Mouse (Mus musculus) forebrain, embryonic 12.5 days (tissue): Measurements from ENCODE around the gene Sox12. TPM values are rescaled to one million over a fixed set of nuclear protein-coding genes. Genes with fewer than 3 reads are reported as not detected.

Experiments
- ATAC-seq: fragments of 200-750 bp; cut with Nextera tagmentation; 2 replicates; pipeline ENCODE4 v1.8.0; 2017; ENCODE audit warnings: moderate TSS enrichment; ENCODE audit not compliant: low FRiP score
- H3K27ac ChIP-seq: fragments of 300-500 bp; sonication (generic); 2 replicates; pipeline ENCODE4 v1.5.1; 2016; ENCODE audit warnings: mild to moderate bottlenecking
- H3K27me3 ChIP-seq: fragments of 300-500 bp; sonication (generic); 2 replicates; pipeline ENCODE4 v1.6.1; 2016; ENCODE audit warnings: mild to moderate bottlenecking
- H3K36me3 ChIP-seq: fragments of 300-500 bp; sonication (generic); replicated peaks from 2 replicates; pipeline ENCODE4 v1.6.1; 2016; ENCODE audit warnings: mild to moderate bottlenecking
- H3K4me1 ChIP-seq: fragments of 300-500 bp; sonication (generic); 2 replicates; pipeline ENCODE4 v1.6.1; 2016
- H3K4me2 ChIP-seq: fragments of 300-500 bp; sonication (generic); 2 replicates; pipeline ENCODE4 v1.6.1; 2016; ENCODE audit warnings: mild to moderate bottlenecking, moderate library complexity
- H3K4me3 ChIP-seq: fragments of 300-500 bp; sonication (generic); replicated peaks from 2 replicates; pipeline ENCODE4 v1.5.1; 2016; ENCODE audit warnings: mild to moderate bottlenecking
- H3K9ac ChIP-seq: fragments of 300-500 bp; sonication (generic); 2 replicates; pipeline ENCODE4 v1.6.1; 2016; ENCODE audit warnings: mild to moderate bottlenecking
- H3K9me3 ChIP-seq: fragments of 300-500 bp; sonication (generic); 2 replicates; pipeline ENCODE4 v1.6.1; 2016
- WGBS: fragments of 180-500 bp; shearing (Covaris S2); methylation state at CpG from one replicate; pipeline ENCODE4 v1.1.7; 2016; 5-methylcytosine and 5-hydroxymethylcytosine counted together
- polyA plus RNA-seq: library from polyadenylated mRNA; unstranded; fragments of >200 nt; fragmentation: Nextera tagmentation; extraction: Ambion mirVana; gene quantifications from 2 replicates; pipeline ENCODE4 v1.2.1, GENCODE M21; 2016

The Sox12 gene
- polyA plus RNA-seq, 1 experiment from 2014 or later: 19.3 TPM

- Histone ChIP-seq H3K4me1 (peaks cover 16% of the 10 kb centered on the region), H3K27me3 (peaks cover 28% of the 10 kb centered on the region), H3K36me3 (no peaks in the 10 kb centered on the region), H3K9ac (no peak overlapping the region), H3K9me3 (no peaks in the 10 kb centered on the region), H3K4me2 (no peak overlapping the region), H3K27ac (no peak overlapping the region), H3K4me3 (no peak overlapping the region)
- 43% methylated on average over 9 of the region's 9 CpGs for WGBS
- ATAC-seq: no peak
Measured at GRCm38 (mm10) chr2:152346776-152347465, 50.9 kb downstream of the Sox12 start.

GRCm38 (mm10) chr2:152345393-152345792 lies 52.5 kb downstream of the Sox12 start:
- H3K4me3 ChIP-seq: no peak overlapping the region
- no peaks in the 10 kb centered on the region for H3K9me3 ChIP-seq
- no peak for ATAC-seq
- H3K36me3 ChIP-seq: no peaks in the 10 kb centered on the region
- H3K27ac ChIP-seq: no peak overlapping the region
- H3K4me2 ChIP-seq: no peak overlapping the region
- WGBS: 60% methylated on average over 6 of the region's 6 CpGs
- H3K4me1 ChIP-seq: peaks cover 16% of the 10 kb centered on the region
- no peak overlapping the region for H3K9ac ChIP-seq
- H3K27me3 ChIP-seq: peaks cover 31% of the 10 kb centered on the region

GRCm38 (mm10) chr2:152344909-152345308 lies 53.0 kb downstream of the Sox12 start:
- no peak overlapping the region for H3K4me3 ChIP-seq
- no peak overlapping the region for H3K27ac ChIP-seq
- WGBS: 61% methylated on average over 5 of the region's 5 CpGs
- no peak overlapping the region for H3K4me2 ChIP-seq
- ATAC-seq: no peak
- peaks cover 16% of the 10 kb centered on the region for H3K4me1 ChIP-seq
- H3K9me3 ChIP-seq: no peaks in the 10 kb centered on the region
- H3K36me3 ChIP-seq: no peaks in the 10 kb centered on the region
- no peak overlapping the region for H3K9ac ChIP-seq
- H3K27me3 ChIP-seq: peaks cover 31% of the 10 kb centered on the region

DNA sequence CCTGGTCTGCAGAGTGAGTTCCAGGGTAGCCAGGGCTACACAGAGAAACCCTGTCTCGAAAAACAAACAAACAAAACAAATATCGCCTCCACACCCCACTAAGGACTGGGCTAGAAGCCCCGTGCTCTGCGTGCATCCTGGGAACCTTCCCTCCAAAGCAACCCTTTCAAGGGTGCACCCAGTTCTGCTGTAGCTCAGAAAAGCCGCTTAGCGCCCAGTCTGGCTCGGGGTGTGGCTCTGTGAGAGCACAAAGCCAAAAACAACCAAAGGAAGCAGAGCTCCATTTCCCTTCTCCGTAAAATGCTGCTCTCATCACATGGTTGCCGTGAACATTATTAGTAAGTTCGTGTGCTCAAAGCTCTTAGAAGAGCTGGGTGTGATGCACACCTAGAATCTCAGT lies 53.5 kb downstream of the Sox12 start:
- H3K4me1 ChIP-seq: peaks cover 16% of the 10 kb centered on the region
- peak overlapping the region; percentile 53 for H3K4me3 ChIP-seq
- H3K9ac ChIP-seq: peak overlapping the region; percentile 61
- H3K27ac ChIP-seq: no peak overlapping the region
- no peaks in the 10 kb centered on the region for H3K36me3 ChIP-seq
- 14% methylated on average over 10 of the region's 10 CpGs for WGBS
- peak overlapping the region; percentile 90 for H3K4me2 ChIP-seq
- no peaks in the 10 kb centered on the region for H3K9me3 ChIP-seq
- peak; percentile 24 for ATAC-seq
- H3K27me3 ChIP-seq: peaks cover 31% of the 10 kb centered on the region

Other genes starting within 250 kb of the Sox12 start
- gene Csnk2a1, start 171.2 kb downstream of the Sox12 start, polyA plus RNA-seq: 101 and 104 TPM in 2 replicates
- 32.3 and 34.8 TPM in 2 replicates for gene Tbc1d20, start 104.2 kb downstream of the Sox12 start, polyA plus RNA-seq
- 93.1 and 98.4 TPM in 2 replicates for gene Rbck1, start 65.4 kb downstream of the Sox12 start, polyA plus RNA-seq
- gene Trib3, start 54.0 kb downstream of the Sox12 start, polyA plus RNA-seq: 1.6 and 2.8 TPM in 2 replicates
- 11.1 and 12.4 TPM in 2 replicates for gene Nrsn2, start 21.4 kb downstream of the Sox12 start, polyA plus RNA-seq
- gene Zcchc3, start 17.0 kb upstream of the Sox12 start, polyA plus RNA-seq: 55.2 and 55.9 TPM in 2 replicates
- gene 6820408C15Rik, start 17.5 kb upstream of the Sox12 start, polyA plus RNA-seq: 1.2 and 1.7 TPM in 2 replicates
- gene Defb23, start 66.6 kb upstream of the Sox12 start, polyA plus RNA-seq: not detected in 2 replicates
- gene Defb20, start 79.0 kb upstream of the Sox12 start, polyA plus RNA-seq: not detected in 2 replicates
- gene Defb22, start 92.1 kb upstream of the Sox12 start, polyA plus RNA-seq: not detected in 2 replicates
- not detected in 2 replicates for gene Defb26, start 113.6 kb upstream of the Sox12 start, polyA plus RNA-seq
- not detected in 2 replicates for gene Defb28, start 120.2 kb upstream of the Sox12 start, polyA plus RNA-seq
- not detected in 2 replicates for gene Defb29, start 142.0 kb upstream of the Sox12 start, polyA plus RNA-seq
- not detected in 2 replicates for gene Gm17416, start 171.3 kb upstream of the Sox12 start, polyA plus RNA-seq
- not detected in 2 replicates for gene Defb21, start 174.7 kb upstream of the Sox12 start, polyA plus RNA-seq
- not detected in 2 replicates for gene Defb19, start 182.2 kb upstream of the Sox12 start, polyA plus RNA-seq
- gene Defb45, start 201.3 kb upstream of the Sox12 start, polyA plus RNA-seq: not detected in 2 replicates
- gene Defb36, start 206.3 kb upstream of the Sox12 start, polyA plus RNA-seq: not detected in 2 replicates
- gene Defb25, start 225.0 kb upstream of the Sox12 start, polyA plus RNA-seq: not detected in 2 replicates
- 0.26 and 0.38 TPM in 2 replicates for gene Rem1, start 228.9 kb upstream of the Sox12 start, polyA plus RNA-seq